Mouse (Mus musculus): ENCODE measurements around the gene Sult2b1.

Sult2b1 gene

DNA sequence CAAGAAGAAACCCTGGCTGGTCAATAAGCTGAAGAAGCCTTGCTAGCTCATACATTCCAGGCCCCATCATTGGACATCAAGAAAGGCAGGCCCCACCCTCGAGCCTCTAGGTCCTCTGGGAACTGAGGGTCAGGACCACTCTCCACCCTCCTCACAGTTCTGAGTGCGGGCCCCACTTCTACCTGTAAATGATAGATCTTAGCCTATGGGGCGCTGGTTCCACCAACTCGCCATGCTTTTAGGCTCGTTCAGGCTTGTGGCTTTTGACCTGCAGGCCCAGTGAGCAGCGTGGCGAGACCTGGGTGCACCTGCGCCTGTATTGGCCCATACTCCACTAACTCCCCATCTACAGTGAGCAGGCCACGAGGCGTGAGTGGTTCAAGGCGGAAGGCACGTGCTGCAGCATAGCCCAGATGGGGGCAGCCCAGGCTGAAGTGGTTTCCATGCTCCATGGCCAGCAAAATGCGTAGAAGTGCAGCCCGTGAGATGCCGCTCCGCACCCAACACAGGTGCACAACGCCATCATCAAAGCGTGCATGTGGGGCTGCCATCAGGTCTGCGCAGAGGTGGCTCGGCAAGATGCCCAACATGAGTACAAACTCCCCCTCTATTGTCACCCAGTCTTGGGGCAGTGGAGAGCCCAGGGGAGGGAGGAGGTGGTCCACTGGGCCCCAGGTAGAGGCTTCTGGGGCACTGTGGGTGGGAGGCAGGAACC lies 73.8 kb downstream of the Sult2b1 start:
- DNase-seq: no peak

DNA sequence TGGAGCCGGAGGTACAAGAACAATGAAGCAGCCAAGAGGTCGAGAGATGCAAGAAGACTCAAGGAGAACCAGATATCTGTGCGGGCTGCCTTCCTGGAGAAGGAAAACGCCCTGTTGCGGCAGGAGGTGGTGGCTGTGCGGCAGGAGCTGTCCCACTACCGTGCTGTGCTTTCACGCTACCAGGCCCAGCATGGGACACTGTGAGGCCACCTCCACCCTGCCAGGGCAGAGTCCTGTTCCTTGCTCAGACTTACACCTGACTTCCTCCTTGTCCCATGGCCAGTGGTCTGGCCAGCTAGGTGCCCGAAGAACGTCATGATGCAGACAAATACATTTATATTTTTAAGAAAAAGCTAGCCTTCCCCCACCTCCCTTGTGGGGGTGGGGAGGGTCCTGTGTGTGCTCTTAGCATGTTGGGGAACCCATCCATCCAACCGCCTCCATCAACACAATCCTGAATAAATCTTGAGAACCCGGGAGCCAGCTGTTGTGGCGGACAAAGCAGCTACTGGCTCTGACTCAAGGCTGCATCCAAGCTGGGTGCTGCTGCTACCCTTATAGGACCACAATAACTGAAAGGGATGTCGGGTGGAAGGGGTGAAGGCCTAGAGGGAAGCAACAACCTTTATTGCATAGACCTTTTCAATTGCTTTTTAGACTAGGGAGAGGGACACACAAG lies 74.7 kb downstream of the Sult2b1 start:
- DNase-seq: no peak

DNA sequence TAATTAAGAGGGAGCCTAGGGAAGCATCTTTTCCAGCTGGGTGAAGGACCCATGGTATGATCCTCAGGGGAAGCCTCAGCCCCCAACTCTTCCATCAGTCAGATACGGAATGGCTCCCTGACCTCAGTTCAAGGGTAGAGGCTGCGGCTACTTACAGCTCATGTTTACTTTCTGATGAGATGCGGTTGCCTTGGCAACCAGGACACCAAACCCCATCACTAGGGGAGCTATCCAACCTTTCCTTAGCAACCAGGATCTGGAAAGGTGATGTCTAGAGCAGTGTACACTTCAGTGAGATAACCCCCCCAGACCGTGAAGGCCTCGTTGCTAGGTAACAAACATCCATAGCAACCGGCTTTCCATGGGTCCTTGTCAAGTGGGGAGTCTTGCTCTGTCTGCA lies 75.4 kb downstream of the Sult2b1 start:
- DNase-seq: no peak

- DNase-seq: no peak
These were observed 76.2 kb downstream of the Sult2b1 start for GRCm38 (mm10) chr7:45708221-45708761.

GRCm38 (mm10) chr7:45707375-45707967 lies 77.0 kb downstream of the Sult2b1 start:
- peak; percentile 88 to 92 for DNase-seq

DNA sequence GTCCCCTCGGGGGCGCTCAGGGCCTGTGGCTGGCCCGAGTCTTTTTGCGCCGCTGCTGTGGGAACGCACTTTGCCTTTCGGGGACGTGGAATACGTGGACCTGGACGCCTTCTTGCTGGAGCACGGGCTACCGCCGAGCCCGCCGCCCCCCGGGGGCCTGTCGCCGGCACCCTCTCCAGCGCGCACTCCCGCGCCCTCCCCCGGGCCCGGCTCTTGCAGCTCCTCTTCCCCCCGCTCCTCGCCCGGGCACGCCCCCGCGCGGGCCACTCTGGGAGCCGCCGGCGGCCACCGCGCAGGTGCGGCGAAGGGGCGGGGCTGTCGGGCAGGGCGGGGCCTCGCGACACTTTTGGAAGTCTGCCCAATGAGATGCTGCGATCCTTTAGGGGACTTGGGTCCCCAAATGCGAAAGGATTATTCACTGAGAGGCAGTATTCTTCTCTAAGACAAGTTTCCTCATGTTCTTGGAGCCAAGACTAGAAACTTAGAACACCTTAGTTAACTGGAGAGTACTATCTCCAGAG lies 77.7 kb downstream of the Sult2b1 start:
- peak; percentile 92 to 95 for DNase-seq

DNA sequence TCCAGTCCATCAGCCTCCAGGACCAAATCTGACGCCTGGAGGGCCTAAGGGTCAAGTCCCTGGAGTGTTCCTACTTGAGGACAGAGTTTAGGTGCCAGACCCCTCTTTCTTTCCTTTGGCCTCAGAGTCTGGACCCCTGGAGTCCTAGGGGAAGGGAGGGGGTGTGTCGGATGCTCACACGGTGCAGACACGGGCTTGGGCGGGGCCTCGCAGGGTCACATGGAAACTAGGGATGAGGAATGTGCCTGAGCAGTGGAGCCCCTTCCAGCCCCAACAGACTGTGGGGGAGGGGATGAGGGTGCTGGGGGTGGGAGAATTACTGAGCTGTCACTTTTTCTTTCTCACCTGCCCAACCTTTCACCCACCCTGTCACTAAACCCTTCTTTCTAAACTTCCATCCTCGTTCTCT lies 78.6 kb downstream of the Sult2b1 start:
- peak; percentile 55 to 72 for DNase-seq

DNA sequence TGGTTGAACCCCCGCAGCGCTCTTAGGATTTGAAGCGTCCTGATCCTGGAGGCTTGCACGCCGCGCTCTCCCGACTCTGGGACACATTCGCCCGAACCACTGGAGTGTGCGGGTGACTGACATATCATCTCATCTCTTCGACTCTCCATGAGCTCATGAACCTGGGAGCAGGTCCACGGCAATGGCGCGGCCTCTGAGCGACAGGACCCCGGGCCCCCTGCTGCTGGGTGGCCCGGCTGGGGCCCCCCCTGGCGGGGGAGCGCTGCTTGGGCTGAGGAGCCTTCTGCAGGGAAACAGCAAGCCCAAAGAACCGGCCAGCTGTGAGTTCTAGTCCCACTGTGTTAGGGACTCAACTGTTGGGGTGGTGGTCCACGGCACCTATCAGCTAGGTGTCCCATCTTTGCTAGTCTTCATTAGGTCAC lies 79.0 kb downstream of the Sult2b1 start:
- DNase-seq: peak; percentile 48 to 67

DNA sequence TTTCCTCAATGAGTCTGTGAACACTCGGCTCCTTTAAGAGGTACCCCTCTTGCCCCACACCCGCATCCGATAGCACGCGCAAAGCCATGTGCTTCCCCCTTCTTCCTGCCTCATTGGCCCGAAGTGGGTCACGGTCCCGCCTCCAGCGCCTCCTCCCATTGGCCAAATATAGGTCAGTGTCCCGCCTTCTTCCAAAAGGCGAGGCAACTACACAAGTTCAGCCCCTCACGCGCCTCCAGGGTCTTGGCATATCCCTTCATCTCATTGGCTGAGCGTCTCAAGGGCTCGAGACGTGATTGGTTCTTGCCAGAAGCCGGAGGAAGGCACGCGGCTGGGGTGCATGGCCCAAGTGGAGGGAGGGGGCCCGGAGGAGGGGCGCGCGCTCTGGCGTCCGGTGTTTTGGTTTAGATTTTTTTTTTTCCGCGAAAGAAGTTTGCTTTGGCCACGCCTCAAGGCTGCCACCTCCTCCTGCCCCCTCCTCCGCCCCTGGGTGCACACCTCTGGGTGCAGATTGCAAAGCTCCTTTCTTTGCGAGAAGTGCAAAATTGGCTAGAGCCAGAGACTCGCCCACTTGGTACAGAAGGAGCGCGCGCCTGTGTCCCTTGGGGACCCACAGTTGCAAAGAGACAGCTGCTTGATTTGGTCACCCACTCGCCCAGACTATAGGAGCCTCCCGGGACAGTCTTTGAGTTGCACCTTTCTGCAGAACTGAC lies 79.6 kb downstream of the Sult2b1 start, which contains the start of gene Dbp:
Gene Dbp, plus strand, starts transcription at position 359 of the 713 bp plus-strand sequence.
- peak; percentile 97 to 100 for DNase-seq

GRCm38 (mm10) chr7:45704046-45704559 lies 80.4 kb downstream of the Sult2b1 start:
- peak; percentile 46 to 53 for DNase-seq

- DNase-seq: peak in 1 of 2 experiments; percentile 56
These were observed 80.9 kb downstream of the Sult2b1 start for GRCm38 (mm10) chr7:45703521-45704033.

GRCm38 (mm10) chr7:45702809-45703520 lies 81.5 kb downstream of the Sult2b1 start:
- peak in 1 of 2 experiments; percentile 30 for DNase-seq

DNA sequence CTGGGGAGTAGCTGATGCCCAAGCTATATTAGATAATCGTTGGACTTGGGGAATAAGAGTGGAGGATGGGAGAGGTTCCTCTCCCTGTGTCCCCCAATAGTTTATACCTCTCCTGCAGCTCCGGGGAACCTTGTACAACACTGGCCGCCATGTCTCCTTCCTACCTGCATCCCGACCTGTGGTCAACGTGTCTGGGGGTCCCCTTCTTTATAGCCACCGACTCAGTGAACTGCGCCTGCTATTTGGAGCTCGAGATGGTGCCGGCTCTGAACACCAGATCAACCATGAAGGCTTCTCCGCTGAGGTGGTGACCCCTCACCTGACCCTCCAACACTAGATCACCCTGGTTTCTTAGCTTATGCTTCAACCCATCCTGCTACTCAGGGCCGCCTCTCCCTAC lies 82.2 kb downstream of the Sult2b1 start:
- DNase-seq: peak in 1 of 2 experiments; percentile 13

DNA sequence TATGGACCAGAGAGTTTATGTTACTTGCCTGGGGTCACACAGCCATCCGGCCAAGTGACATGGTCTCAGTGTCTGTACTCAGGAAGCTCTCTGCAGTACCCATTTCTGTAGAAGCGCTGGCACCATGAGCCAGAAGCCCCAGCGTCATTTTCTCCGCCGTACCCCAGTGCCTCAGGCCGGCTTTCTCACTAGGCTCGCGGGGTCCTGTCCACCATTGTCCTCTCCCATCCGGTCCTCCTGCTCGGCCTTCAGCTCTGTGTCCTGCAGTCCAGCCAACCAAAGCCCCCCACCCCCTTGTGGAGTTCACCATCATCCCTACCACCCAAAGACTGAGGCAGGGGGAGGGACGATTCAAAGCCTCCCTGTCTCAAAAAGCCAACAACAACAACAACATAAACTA lies 82.9 kb downstream of the Sult2b1 start:
- peak in 1 of 2 experiments; percentile 17 for DNase-seq

DNA sequence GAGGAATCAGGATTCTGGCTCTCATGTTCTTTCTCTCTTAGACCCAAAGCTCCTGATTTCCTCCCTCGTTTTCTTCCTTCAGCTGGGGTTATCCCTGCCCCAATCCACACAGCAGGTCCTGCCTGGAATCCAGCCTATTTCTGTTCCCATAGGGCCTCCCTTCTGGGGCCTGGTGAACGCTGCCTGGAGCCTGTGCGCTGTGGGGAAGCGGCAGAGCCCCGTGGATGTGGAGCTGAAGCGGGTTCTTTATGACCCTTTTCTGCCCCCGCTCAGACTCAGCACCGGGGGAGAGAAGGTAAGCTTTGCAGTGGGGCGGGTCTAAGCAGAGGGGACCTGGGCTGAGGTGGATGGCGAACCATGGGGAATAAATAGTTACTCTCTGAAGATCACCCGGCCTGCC lies 83.4 kb downstream of the Sult2b1 start:
- DNase-seq: peak in 1 of 2 experiments; percentile 22

DNA sequence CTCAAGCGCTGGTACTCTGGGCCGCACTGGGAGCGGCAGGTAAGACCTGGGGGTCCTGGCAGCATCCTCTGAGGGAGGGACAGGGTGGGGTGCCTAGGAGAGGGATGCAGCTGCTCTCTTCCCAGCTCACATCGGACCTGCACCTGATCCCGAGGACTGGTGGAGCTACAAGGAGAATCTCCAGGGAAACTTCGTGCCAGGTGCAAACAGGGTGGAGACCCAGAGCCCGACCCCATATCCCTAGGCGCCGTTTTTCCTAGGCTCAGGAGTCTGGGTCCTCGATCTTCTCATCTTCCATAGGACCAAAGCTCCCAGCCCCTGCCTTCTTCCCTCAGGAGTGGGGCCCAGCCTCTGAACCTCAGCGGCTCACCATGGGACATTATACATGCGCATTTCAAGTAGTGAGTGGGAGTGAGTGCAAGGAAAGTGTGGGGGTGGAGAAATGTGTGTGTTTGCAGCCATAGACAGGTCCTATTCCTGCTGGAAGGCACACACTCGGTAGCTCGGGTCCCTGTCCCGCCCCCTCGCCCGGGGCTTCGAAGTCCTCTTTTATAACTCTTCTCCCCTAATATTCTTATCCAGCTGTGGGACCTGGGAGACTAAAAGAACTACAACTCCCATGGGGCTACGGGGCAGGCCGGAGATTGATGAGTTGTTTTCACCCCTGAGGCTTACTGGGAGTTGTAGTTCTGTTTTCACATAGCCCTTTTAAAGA lies 84.0 kb downstream of the Sult2b1 start:
- peak; percentile 64 to 70 for DNase-seq

DNA sequence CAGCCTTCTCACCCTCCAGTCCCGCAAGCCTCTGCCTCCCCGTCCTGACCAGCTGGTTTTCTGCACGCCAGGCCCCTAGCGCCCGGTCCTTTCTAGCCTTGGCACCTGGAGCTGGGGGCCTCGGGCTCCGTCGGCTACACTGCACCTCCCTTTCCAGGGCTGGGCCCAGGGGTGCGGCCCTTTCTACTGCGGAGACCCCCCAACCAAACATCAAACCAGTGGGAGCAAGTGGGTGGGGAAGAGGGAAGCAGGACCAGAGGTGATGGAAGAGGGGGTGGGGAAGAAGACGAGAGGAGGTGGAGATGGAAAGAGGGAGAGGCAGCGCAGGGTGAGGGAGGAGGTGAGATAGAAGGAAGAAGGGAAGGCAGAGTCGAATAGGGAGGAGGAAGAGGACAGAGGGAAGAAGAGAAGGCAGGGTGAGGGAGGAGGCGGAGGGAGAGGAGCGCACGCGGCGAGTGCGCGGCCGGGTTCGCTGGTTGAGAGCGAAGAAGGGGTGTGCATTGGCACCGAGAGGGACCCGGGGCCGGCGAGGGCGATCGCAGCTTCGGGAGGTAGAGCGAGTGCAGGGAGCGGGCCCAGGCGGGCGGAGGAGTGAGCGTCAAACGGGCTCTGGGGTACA lies 84.8 kb downstream of the Sult2b1 start, which contains the start of gene Car11:
Gene Car11, plus strand, starts transcription at position 321 of the 619 bp plus-strand sequence.
- DNase-seq: peak in 1 of 2 experiments; percentile 30

DNA sequence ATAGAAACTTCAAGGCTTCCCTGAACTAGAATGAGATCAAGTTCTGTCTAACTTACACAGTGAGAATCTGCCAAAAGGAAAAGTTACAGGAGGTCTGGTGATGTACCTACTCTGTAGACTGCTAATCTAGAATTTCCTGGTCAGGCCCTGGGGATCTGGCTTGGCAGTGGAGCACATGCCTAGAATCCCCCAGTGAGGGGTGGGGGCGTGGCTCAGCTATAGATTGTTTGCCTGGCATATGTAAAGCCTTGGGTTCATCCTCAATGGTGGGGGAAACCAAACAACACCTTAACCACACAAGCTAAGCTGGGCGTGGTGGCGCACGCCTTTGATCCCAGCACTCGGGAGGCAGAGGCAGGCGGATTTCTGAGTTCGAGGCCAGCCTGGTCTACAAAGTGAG lies 86.6 kb downstream of the Sult2b1 start:
- DNase-seq: no peak

DNA sequence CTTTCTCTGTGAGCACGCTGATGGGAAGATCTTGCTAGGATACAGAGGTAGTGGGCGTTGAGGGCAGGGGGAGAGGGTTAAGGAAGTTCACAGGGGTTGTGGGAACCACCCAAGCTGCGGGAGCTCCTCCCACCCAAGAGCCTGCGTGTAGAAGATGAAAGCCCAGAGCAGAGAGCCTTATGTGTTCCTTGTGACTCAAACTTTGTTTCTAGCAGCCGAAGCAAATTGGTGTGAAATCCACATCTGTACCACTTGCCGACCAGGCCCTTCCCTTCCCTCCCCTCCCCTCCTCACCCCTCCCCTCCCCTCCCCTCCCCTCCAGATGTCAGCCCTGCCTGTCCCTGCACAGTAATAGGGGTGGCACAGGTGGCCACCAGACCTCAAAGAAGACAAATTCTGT lies 89.4 kb downstream of the Sult2b1 start:
- DNase-seq: peak in 1 of 2 experiments; percentile 65

Data from thymus, postnatal 36 days (tissue).